Mouse (Mus musculus): ENCODE measurements around the gene Gm20532. TPM values are rescaled to one million over a fixed set of nuclear protein-coding genes. Genes with fewer than 3 reads are reported as not detected.

The Gm20532 gene
- polyA plus RNA-seq, 1 experiment = not detected

- Histone ChIP-seq H3K4me3 (ENCODE audit: low read depth, low read length) (no peak overlapping the region), H3K27ac (ENCODE audit: insufficient read depth, low read depth, low read length) (no peak overlapping the region), H3K36me3 (ENCODE audit: control insufficient read depth, insufficient read depth, low read length) (peaks cover 32% of the 10 kb centered on the region), H3K27me3 (ENCODE audit: control insufficient read depth, insufficient read depth, low read length) (no peaks in the 10 kb centered on the region), H3K4me1 (ENCODE audit: control insufficient read depth, insufficient read depth, insufficient read length, low read length) (peaks cover 10% of the 10 kb centered on the region)
- TF ChIP-seq CTCF (IDR thresholded peaks at IDR 0.05; ENCODE audit: extremely low read depth, insufficient read length, insufficient replicate concordance, low read depth, low read length) (no peak), POLR2A (IDR thresholded peaks at IDR 0.05; ENCODE audit: low read depth, low read length) (no peak)
- 82% methylated on average over 21 of the region's 21 CpGs for WGBS
These were observed 49.3 kb downstream of the Gm20532 start for GRCm38 (mm10) chr2:26635489-26636324.

GRCm38 (mm10) chr2:26636325-26636635 lies 49.8 kb downstream of the Gm20532 start:
- peaks cover 10% of the 10 kb centered on the region for H3K4me1 ChIP-seq (ENCODE audit: control insufficient read depth, insufficient read depth, insufficient read length, low read length)
- 46% methylated on average over 2 of the region's 2 CpGs for WGBS
- peaks cover 32% of the 10 kb centered on the region for H3K36me3 ChIP-seq (ENCODE audit: control insufficient read depth, insufficient read depth, low read length)
- no peak overlapping the region for H3K27ac ChIP-seq (ENCODE audit: insufficient read depth, low read depth, low read length)
- TF ChIP-seq CTCF (IDR thresholded peaks at IDR 0.05; ENCODE audit: extremely low read depth, insufficient read length, insufficient replicate concordance, low read depth, low read length) (no peak), POLR2A (IDR thresholded peaks at IDR 0.05; ENCODE audit: low read depth, low read length) (no peak)
- H3K27me3 ChIP-seq (ENCODE audit: control insufficient read depth, insufficient read depth, low read length) = no peaks in the 10 kb centered on the region
- H3K4me3 ChIP-seq (ENCODE audit: low read depth, low read length) = no peak overlapping the region

- Histone ChIP-seq H3K27me3 (ENCODE audit: control insufficient read depth, insufficient read depth, low read length) (no peaks in the 10 kb centered on the region), H3K4me1 (ENCODE audit: control insufficient read depth, insufficient read depth, insufficient read length, low read length) (peaks cover 15% of the 10 kb centered on the region), H3K36me3 (ENCODE audit: control insufficient read depth, insufficient read depth, low read length) (peaks cover 32% of the 10 kb centered on the region), H3K27ac (ENCODE audit: insufficient read depth, low read depth, low read length) (no peak overlapping the region), H3K4me3 (ENCODE audit: low read depth, low read length) (no peak overlapping the region)
- TF ChIP-seq POLR2A (IDR thresholded peaks at IDR 0.05; ENCODE audit: low read depth, low read length) (no peak), CTCF (IDR thresholded peaks at IDR 0.05; ENCODE audit: extremely low read depth, insufficient read length, insufficient replicate concordance, low read depth, low read length) (no peak)
- 84% methylated on average over 4 of the region's 4 CpGs for WGBS
These were observed 51.0 kb downstream of the Gm20532 start for GRCm38 (mm10) chr2:26637316-26637932.

- H3K4me3 ChIP-seq (ENCODE audit: low read depth, low read length) = no peak overlapping the region
These were observed 51.6 kb downstream of the Gm20532 start for GRCm38 (mm10) chr2:26638039-26638438.

GRCm38 (mm10) chr2:26638572-26638971 lies 52.1 kb downstream of the Gm20532 start:
- TF ChIP-seq CTCF (IDR thresholded peaks at IDR 0.05; ENCODE audit: extremely low read depth, insufficient read length, insufficient replicate concordance, low read depth, low read length) (no peak), POLR2A (IDR thresholded peaks at IDR 0.05; ENCODE audit: low read depth, low read length) (no peak)
- 46% methylated on average over 5 of the region's 5 CpGs for WGBS
- peak overlapping the region; percentile 26 for H3K4me3 ChIP-seq (ENCODE audit: low read depth, low read length)

More at GRCm38 (mm10) chr2:26638039-26638438, 51.6 kb downstream of the Gm20532 start:
- TF ChIP-seq POLR2A (IDR thresholded peaks at IDR 0.05; ENCODE audit: low read depth, low read length) (no peak), CTCF (IDR thresholded peaks at IDR 0.05; ENCODE audit: extremely low read depth, insufficient read length, insufficient replicate concordance, low read depth, low read length) (no peak)
- 62% methylated on average over 5 of the region's 5 CpGs for WGBS
- Histone ChIP-seq H3K36me3 (ENCODE audit: control insufficient read depth, insufficient read depth, low read length) (peaks cover 32% of the 10 kb centered on the region), H3K4me1 (ENCODE audit: control insufficient read depth, insufficient read depth, insufficient read length, low read length) (peaks cover 17% of the 10 kb centered on the region), H3K27ac (ENCODE audit: insufficient read depth, low read depth, low read length) (no peak overlapping the region), H3K27me3 (ENCODE audit: control insufficient read depth, insufficient read depth, low read length) (no peaks in the 10 kb centered on the region)

GRCm38 (mm10) chr2:26639083-26639482 lies 52.6 kb downstream of the Gm20532 start:
- Histone ChIP-seq H3K27ac (ENCODE audit: insufficient read depth, low read depth, low read length) (no peak overlapping the region), H3K4me1 (ENCODE audit: control insufficient read depth, insufficient read depth, insufficient read length, low read length) (peaks cover 18% of the 10 kb centered on the region), H3K4me3 (ENCODE audit: low read depth, low read length) (peak overlapping the region; percentile 81)

More at GRCm38 (mm10) chr2:26638572-26638971, 52.1 kb downstream of the Gm20532 start:
- peaks cover 17% of the 10 kb centered on the region for H3K4me1 ChIP-seq (ENCODE audit: control insufficient read depth, insufficient read depth, insufficient read length, low read length)
- peaks cover 32% of the 10 kb centered on the region for H3K36me3 ChIP-seq (ENCODE audit: control insufficient read depth, insufficient read depth, low read length)
- no peaks in the 10 kb centered on the region for H3K27me3 ChIP-seq (ENCODE audit: control insufficient read depth, insufficient read depth, low read length)
- no peak overlapping the region for H3K27ac ChIP-seq (ENCODE audit: insufficient read depth, low read depth, low read length)

More at GRCm38 (mm10) chr2:26639083-26639482, 52.6 kb downstream of the Gm20532 start:
- H3K27me3 ChIP-seq (ENCODE audit: control insufficient read depth, insufficient read depth, low read length) = no peaks in the 10 kb centered on the region
- peaks cover 32% of the 10 kb centered on the region for H3K36me3 ChIP-seq (ENCODE audit: control insufficient read depth, insufficient read depth, low read length)
- WGBS = 5% methylated on average over 8 of the region's 8 CpGs
- no peak for TF ChIP-seq POLR2A (IDR thresholded peaks at IDR 0.05; ENCODE audit: low read depth, low read length)
- TF ChIP-seq CTCF (IDR thresholded peaks at IDR 0.05; ENCODE audit: extremely low read depth, insufficient read length, insufficient replicate concordance, low read depth, low read length) = peak; percentile 60; the same call in 1 of the 2 replicates

Measured in small intestine, adult 2 months (tissue).